Mouse (Mus musculus) liver, embryonic 13.5 days (tissue): ENCODE results near the gene Atg7. TPM values are rescaled to one million over a fixed set of nuclear protein-coding genes. Genes with fewer than 3 reads are reported as not detected.

ENCODE experiments used
- ATAC-seq: fragments of 200-750 bp; cut with Nextera tagmentation; 2 replicates; pipeline ENCODE4 v1.8.0; 2017; ENCODE audit warnings: low read depth, mild to moderate bottlenecking, moderate number of reproducible peaks, moderate library complexity
- DNase-seq: peaks from one replicate; pipeline ENCODE4 v3.0.0; 2022
- H3K27ac ChIP-seq: fragments of 300-500 bp; sonication (generic); 2 replicates; pipeline ENCODE4 v1.5.1; 2015; ENCODE audit warnings: moderate library complexity, mild to moderate bottlenecking, inconsistent platforms
- H3K27me3 ChIP-seq: fragments of 300-500 bp; sonication (generic); 2 replicates; pipeline ENCODE4 v1.6.1; 2015; ENCODE audit warnings: mild to moderate bottlenecking, inconsistent platforms
- H3K36me3 ChIP-seq: fragments of 300-500 bp; sonication (generic); 2 replicates; pipeline ENCODE4 v1.6.1; 2015; ENCODE audit warnings: mild to moderate bottlenecking, inconsistent platforms
- H3K4me1 ChIP-seq: fragments of 300-500 bp; sonication (generic); replicated peaks from 2 replicates; pipeline ENCODE4 v1.6.1; 2015; ENCODE audit warnings: inconsistent platforms
- H3K4me2 ChIP-seq: fragments of 300-500 bp; sonication (generic); 2 replicates; pipeline ENCODE4 v1.6.1; 2015; ENCODE audit warnings: inconsistent platforms, mild to moderate bottlenecking, moderate library complexity
- H3K4me3 ChIP-seq: fragments of 300-500 bp; sonication (generic); replicated peaks from 2 replicates; pipeline ENCODE4 v1.5.1; 2015; ENCODE audit warnings: mild to moderate bottlenecking, inconsistent platforms
- H3K9ac ChIP-seq: fragments of 300-500 bp; sonication (generic); 2 replicates; pipeline ENCODE4 v1.6.1; 2015; ENCODE audit warnings: mild to moderate bottlenecking, inconsistent platforms
- H3K9me3 ChIP-seq: fragments of 300-500 bp; sonication (generic); replicated peaks from 2 replicates; pipeline ENCODE4 v1.6.1; 2016; ENCODE audit warnings: inconsistent platforms
- WGBS: fragments of 180-500 bp; shearing (Covaris S2); methylation state at CpG from one replicate; pipeline ENCODE4 v1.1.7; 2015; ENCODE audit not compliant: insufficient replicate concordance; 5-methylcytosine and 5-hydroxymethylcytosine counted together
- polyA plus RNA-seq: library from polyadenylated mRNA; unstranded; fragments of >200 nt; fragmentation: Nextera tagmentation; extraction: Ambion mirVana; gene quantifications from 2 replicates; pipeline ENCODE4 v1.2.1, GENCODE M21; 2015

The Atg7 gene
- polyA plus RNA-seq, 1 experiment from 2014 or later: 12.5 TPM

GRCm38 (mm10) chr6:114687035-114687434, 44.1 kb downstream of the Atg7 start:
- H3K4me1 ChIP-seq: no peaks in the 10 kb centered on the region
- H3K4me2 ChIP-seq: no peak overlapping the region
- no peaks in the 10 kb centered on the region for H3K27me3 ChIP-seq
- H3K36me3 ChIP-seq: no peaks in the 10 kb centered on the region
- ATAC-seq: no peak
- no peaks in the 10 kb centered on the region for H3K9me3 ChIP-seq
- DNase-seq: no peak
- H3K4me3 ChIP-seq: no peak overlapping the region
- H3K27ac ChIP-seq: no peak overlapping the region
- no peak overlapping the region for H3K9ac ChIP-seq
- WGBS: 77% methylated on average over 1 of the region's 1 CpGs

- H3K4me3 ChIP-seq: no peak overlapping the region
- no peaks in the 10 kb centered on the region for H3K27me3 ChIP-seq
- no peaks in the 10 kb centered on the region for H3K9me3 ChIP-seq
- 40% methylated on average over 2 of the region's 2 CpGs for WGBS
- H3K4me2 ChIP-seq: no peak overlapping the region
- H3K27ac ChIP-seq: no peak overlapping the region
- H3K4me1 ChIP-seq: no peaks in the 10 kb centered on the region
- DNase-seq (no peak), ATAC-seq (no peak)
- H3K9ac ChIP-seq: no peak overlapping the region
- H3K36me3 ChIP-seq: no peaks in the 10 kb centered on the region
These were observed 47.8 kb downstream of the Atg7 start for GRCm38 (mm10) chr6:114690661-114691060.

GRCm38 (mm10) chr6:114691530-114691929, 48.6 kb downstream of the Atg7 start:
- Histone ChIP-seq H3K4me2 (no peak overlapping the region), H3K36me3 (no peaks in the 10 kb centered on the region), H3K27ac (no peak overlapping the region), H3K9ac (no peak overlapping the region), H3K27me3 (no peaks in the 10 kb centered on the region), H3K9me3 (no peaks in the 10 kb centered on the region), H3K4me3 (no peak overlapping the region), H3K4me1 (no peaks in the 10 kb centered on the region)
- ATAC-seq: no peak
- DNase-seq: no peak
- WGBS: 64% methylated on average over 6 of the region's 6 CpGs

- H3K27ac ChIP-seq: no peak overlapping the region
- H3K4me2 ChIP-seq: no peak overlapping the region
- H3K36me3 ChIP-seq: no peaks in the 10 kb centered on the region
- no peak overlapping the region for H3K4me3 ChIP-seq
- WGBS: 84% methylated on average over 10 of the region's 10 CpGs
- no peak overlapping the region for H3K9ac ChIP-seq
- H3K27me3 ChIP-seq: no peaks in the 10 kb centered on the region
- DNase-seq (no peak), ATAC-seq (no peak)
- H3K4me1 ChIP-seq: no peaks in the 10 kb centered on the region
- H3K9me3 ChIP-seq: no peaks in the 10 kb centered on the region
These were observed 49.8 kb downstream of the Atg7 start for GRCm38 (mm10) chr6:114692691-114693090.

- Histone ChIP-seq H3K27ac (no peak overlapping the region), H3K4me1 (no peaks in the 10 kb centered on the region), H3K36me3 (peaks cover 4% of the 10 kb centered on the region; the same call in 1 of the 2 replicates), H3K9me3 (no peaks in the 10 kb centered on the region), H3K27me3 (no peaks in the 10 kb centered on the region), H3K4me3 (no peak overlapping the region), H3K4me2 (no peak overlapping the region), H3K9ac (no peak overlapping the region)
- DNase-seq: peak; percentile 34
- WGBS: 39% methylated on average over 9 of the region's 9 CpGs
- no peak for ATAC-seq
These were observed 55.0 kb downstream of the Atg7 start for GRCm38 (mm10) chr6:114697646-114698490.

GRCm38 (mm10) chr6:114698578-114698977, 55.7 kb downstream of the Atg7 start:
- H3K9ac ChIP-seq: no peak overlapping the region
- peaks cover 4% of the 10 kb centered on the region; the same call in 1 of the 2 replicates for H3K36me3 ChIP-seq
- DNase-seq: no peak
- H3K4me2 ChIP-seq: no peak overlapping the region
- H3K4me3 ChIP-seq: no peak overlapping the region
- no peaks in the 10 kb centered on the region for H3K27me3 ChIP-seq
- H3K9me3 ChIP-seq: no peaks in the 10 kb centered on the region
- ATAC-seq: no peak
- H3K4me1 ChIP-seq: no peaks in the 10 kb centered on the region
- no peak overlapping the region for H3K27ac ChIP-seq
- WGBS: 56% methylated on average over 5 of the region's 5 CpGs

GRCm38 (mm10) chr6:114700704-114701103, 57.8 kb downstream of the Atg7 start:
- Histone ChIP-seq H3K4me1 (no peaks in the 10 kb centered on the region), H3K27me3 (no peaks in the 10 kb centered on the region), H3K9me3 (no peaks in the 10 kb centered on the region), H3K4me2 (no peak overlapping the region), H3K9ac (no peak overlapping the region), H3K4me3 (no peak overlapping the region), H3K36me3 (peaks cover 9% of the 10 kb centered on the region; the same call in 1 of the 2 replicates), H3K27ac (no peak overlapping the region)
- ATAC-seq (no peak), DNase-seq (no peak)
- 51% methylated on average over 3 of the region's 3 CpGs for WGBS

GRCm38 (mm10) chr6:114707032-114707431, 64.1 kb downstream of the Atg7 start:
- Histone ChIP-seq H3K4me1 (no peaks in the 10 kb centered on the region), H3K27ac (no peak overlapping the region), H3K9ac (no peak overlapping the region), H3K4me2 (no peak overlapping the region), H3K36me3 (0 out of 2 replicates have a peak, but pooled peaks cover 5% of the 10 kb centered on the region), H3K4me3 (no peak overlapping the region), H3K27me3 (no peaks in the 10 kb centered on the region), H3K9me3 (no peaks in the 10 kb centered on the region)
- DNase-seq (no peak), ATAC-seq (no peak)
- 65% methylated on average over 3 of the region's 3 CpGs for WGBS

GRCm38 (mm10) chr6:114712242-114713050, 69.5 kb downstream of the Atg7 start:
- Histone ChIP-seq H3K27me3 (no peaks in the 10 kb centered on the region), H3K36me3 (no peaks in the 10 kb centered on the region), H3K4me1 (no peaks in the 10 kb centered on the region), H3K9me3 (no peaks in the 10 kb centered on the region), H3K9ac (no peak overlapping the region), H3K27ac (no peak overlapping the region), H3K4me3 (no peak overlapping the region), H3K4me2 (no peak overlapping the region)
- 46% methylated on average over 4 of the region's 4 CpGs for WGBS
- ATAC-seq (no peak), DNase-seq (no peak)

GRCm38 (mm10) chr6:114713538-114713937, 70.6 kb downstream of the Atg7 start:
- Histone ChIP-seq H3K27me3 (no peaks in the 10 kb centered on the region), H3K4me1 (no peaks in the 10 kb centered on the region), H3K27ac (no peak overlapping the region), H3K9me3 (no peaks in the 10 kb centered on the region), H3K36me3 (no peaks in the 10 kb centered on the region), H3K4me2 (no peak overlapping the region), H3K9ac (no peak overlapping the region), H3K4me3 (no peak overlapping the region)
- DNase-seq (no peak), ATAC-seq (no peak)
- WGBS: 68% methylated on average over 3 of the region's 3 CpGs

GRCm38 (mm10) chr6:114714654-114715053, 71.8 kb downstream of the Atg7 start:
- no peaks in the 10 kb centered on the region for H3K4me1 ChIP-seq

More at GRCm38 (mm10) chr6:114714654-114715053, 71.8 kb downstream of the Atg7 start:
- H3K9me3 ChIP-seq: no peaks in the 10 kb centered on the region
- H3K4me3 ChIP-seq: no peak overlapping the region
- DNase-seq (no peak), ATAC-seq (no peak)
- WGBS: 59% methylated on average over 5 of the region's 5 CpGs
- H3K27me3 ChIP-seq: no peaks in the 10 kb centered on the region
- H3K27ac ChIP-seq: no peak overlapping the region
- H3K9ac ChIP-seq: no peak overlapping the region
- no peak overlapping the region for H3K4me2 ChIP-seq
- no peaks in the 10 kb centered on the region for H3K36me3 ChIP-seq
